Mouse (Mus musculus): ENCODE measurements around the gene Ihh. TPM values are rescaled to one million over a fixed set of nuclear protein-coding genes. Genes with fewer than 3 reads are reported as not detected.
A peak's percentile ranks its signal among the peaks of the same experiment; 100 is the strongest.

Gene Ihh
- total RNA-seq, 2 experiments from 2014 or later = 0.20 to 0.32 TPM

- no peak for DNase-seq (ENCODE audit: low spot score in 2 of 2)
These were observed 3.3 kb downstream of the Ihh start for GRCm38 (mm10) chr1:74947986-74948670.

- DNase-seq (ENCODE audit: low spot score in 2 of 2) = no peak
These were observed 9.7 kb downstream of the Ihh start for GRCm38 (mm10) chr1:74941651-74942360.

GRCm38 (mm10) chr1:74939762-74940161, 11.7 kb downstream of the Ihh start:
- DNase-seq (ENCODE audit: low spot score in 2 of 2) = no peak

GRCm38 (mm10) chr1:74936221-74936830, 15.1 kb downstream of the Ihh start:
- no peak for DNase-seq (ENCODE audit: low spot score in 2 of 2)

GRCm38 (mm10) chr1:74935402-74935801, 16.1 kb downstream of the Ihh start, which contains the start of gene Cfap65:
Gene Cfap65, minus strand, starts transcription at chr1:74935599.
- DNase-seq (ENCODE audit: low spot score in 2 of 2) = peak; percentile 46 to 81

GRCm38 (mm10) chr1:74927621-74928296, 23.7 kb downstream of the Ihh start:
- no peak for DNase-seq (ENCODE audit: low spot score in 2 of 2)

- peak in 1 of 2 experiments; percentile 38 for DNase-seq (ENCODE audit: low spot score in 2 of 2)
These were observed 24.8 kb downstream of the Ihh start for GRCm38 (mm10) chr1:74926721-74927120.

- DNase-seq (ENCODE audit: low spot score in 2 of 2) = no peak
These were observed 27.0 kb downstream of the Ihh start for GRCm38 (mm10) chr1:74924464-74924863.

GRCm38 (mm10) chr1:74915706-74916105, 35.8 kb downstream of the Ihh start:
- no peak for DNase-seq (ENCODE audit: low spot score in 2 of 2)

GRCm38 (mm10) chr1:74902191-74902590, 49.3 kb downstream of the Ihh start:
- no peak for DNase-seq (ENCODE audit: low spot score in 2 of 2)

GRCm38 (mm10) chr1:74901686-74902085, 49.8 kb downstream of the Ihh start:
- peak in 1 of 2 experiments; percentile 76 for DNase-seq (ENCODE audit: low spot score in 2 of 2)

GRCm38 (mm10) chr1:74900341-74901285, 50.9 kb downstream of the Ihh start:
- no peak for DNase-seq (ENCODE audit: low spot score in 2 of 2)

GRCm38 (mm10) chr1:74898656-74899431, 52.6 kb downstream of the Ihh start:
- no peak for DNase-seq (ENCODE audit: low spot score in 2 of 2)

GRCm38 (mm10) chr1:74897976-74898375, 53.5 kb downstream of the Ihh start:
- no peak for DNase-seq (ENCODE audit: low spot score in 2 of 2)

Small RNA genes lying within 50 kb of the gene (microRNA-seq; reads per million reads assigned to microRNA genes)
- gene Mir375 = 329 to 344 reads per million in 2 experiments

Other genes with a start within 250 kb of the Ihh start
- gene Cyp27a1, start 238.1 kb downstream of the Ihh start, total RNA-seq (2021) = 1 to 10 TPM; 4.8 to 5.2 TPM
- gene Prkag3, start 202.5 kb downstream of the Ihh start, total RNA-seq (2021) = under 1 TPM; 0.28 to 0.30 TPM
- under 1 TPM; 0.35 to 0.46 TPM for gene Wnt6, start 179.8 kb downstream of the Ihh start, total RNA-seq (2021)
- gene Wnt10a, start 160.2 kb downstream of the Ihh start, total RNA-seq (2021) = 1 to 10 TPM; 3.4 to 3.7 TPM
- 100 to 1,000 TPM; 203 to 204 TPM for gene Cdk5r2, start 96.7 kb downstream of the Ihh start, total RNA-seq (2021)
- not detected for gene Fev, start 66.3 kb downstream of the Ihh start, total RNA-seq (2021)
- gene Cryba2, start 58.5 kb downstream of the Ihh start, total RNA-seq (2021) = under 1 TPM in 1 of 2 experiments, not detected in 1; 0.48 TPM
- gene Cfap65, start 16.1 kb downstream of the Ihh start, total RNA-seq (2021) = 1 to 10 TPM; 1.8 to 3.1 TPM
- 1 to 10 TPM; 1.7 to 2.6 TPM for gene Nhej1, start 173.5 kb upstream of the Ihh start, total RNA-seq (2021)
- under 1 TPM; 0.15 to 0.47 TPM for gene Slc23a3, start 182.2 kb upstream of the Ihh start, total RNA-seq (2021)
- gene Cnppd1, start 191.0 kb upstream of the Ihh start, total RNA-seq (2021) = 10 to 100 TPM; 29.3 to 31.7 TPM
- gene Retreg2, start 191.1 kb upstream of the Ihh start, total RNA-seq (2021) = 100 to 1,000 TPM; 183 to 185 TPM
- 10 to 100 TPM; 35.1 to 38.9 TPM for gene Zfand2b, start 217.0 kb upstream of the Ihh start, total RNA-seq (2021)
- gene Abcb6, start 228.7 kb upstream of the Ihh start, total RNA-seq (2021) = 10 to 100 TPM; 26.8 to 30.3 TPM
- gene Ankzf1, start 240.5 kb upstream of the Ihh start, total RNA-seq (2021) = 10 to 100 TPM; 26.1 to 26.8 TPM
- gene Atg9a, start 240.5 kb upstream of the Ihh start, total RNA-seq (2021) = 100 to 1,000 TPM; 108 to 115 TPM

Measured in layer of hippocampus, adult 18-20 months (tissue).